Mouse (Mus musculus) neural tube, embryonic 11.5 days (tissue): ENCODE measurements around the gene Prkacb. TPM values are rescaled to one million over a fixed set of nuclear protein-coding genes. Genes with fewer than 3 reads are reported as not detected.
"Not testable (repeated sequence)": the region's sequence is repeated elsewhere in the genome, so short reads cannot be mapped to it uniquely, and the experiment has no call there.

Source experiments
- ATAC-seq: fragments of 200-750 bp; cut with Nextera tagmentation; 2 replicates; pipeline ENCODE4 v1.8.0; 2017; ENCODE audit warnings: moderate number of reproducible peaks, mild to moderate bottlenecking, moderate TSS enrichment, moderate library complexity; ENCODE audit not compliant: insufficient read depth, low FRiP score, low TSS enrichment
- DNase-seq: peaks from one replicate; pipeline ENCODE4 v3.0.0-alpha.2; 2015; ENCODE audit warnings: low spot score
- H3K27ac ChIP-seq: fragments of 300-500 bp; sonication (generic); 2 replicates; pipeline ENCODE4 v1.5.1; 2014; ENCODE audit warnings: low read depth, mild to moderate bottlenecking, low read length
- H3K27me3 ChIP-seq: fragments of 300-500 bp; sonication (generic); 2 replicates; pipeline ENCODE4 v1.6.1; 2014; ENCODE audit warnings: mild to moderate bottlenecking, low read length, mixed read lengths; ENCODE audit not compliant: control insufficient read depth, insufficient read depth
- H3K36me3 ChIP-seq: fragments of 300-500 bp; sonication (generic); 2 replicates; pipeline ENCODE4 v1.6.1; 2014; ENCODE audit warnings: mild to moderate bottlenecking, low read length, moderate library complexity, mixed read lengths; ENCODE audit not compliant: control insufficient read depth, insufficient read depth
- H3K4me1 ChIP-seq: fragments of 300-500 bp; sonication (generic); 2 replicates; pipeline ENCODE4 v1.6.1; 2014; ENCODE audit warnings: low read length, mixed read lengths; ENCODE audit not compliant: control insufficient read depth, insufficient read depth
- H3K4me2 ChIP-seq: fragments of 300-500 bp; sonication (generic); 2 replicates; pipeline ENCODE4 v1.6.1; 2014; ENCODE audit warnings: low read depth, mild to moderate bottlenecking, moderate library complexity
- H3K4me3 ChIP-seq: fragments of 300-500 bp; sonication (generic); 2 replicates; pipeline ENCODE4 v1.5.1; 2014; ENCODE audit warnings: low read depth, low read length
- H3K9ac ChIP-seq: fragments of 300-500 bp; sonication (generic); 2 replicates; pipeline ENCODE4 v1.6.1; 2014; ENCODE audit warnings: mild to moderate bottlenecking, low read length
- H3K9me3 ChIP-seq: fragments of 300-500 bp; sonication (generic); 2 replicates; pipeline ENCODE4 v1.6.1; 2016; ENCODE audit warnings: low read length; ENCODE audit not compliant: control insufficient read depth
- WGBS: fragments of 180-500 bp; shearing (Covaris S2); extraction: QIAGEN DNeasy Blood & Tissue Kit; methylation state at CpG from one replicate; pipeline ENCODE4 v1.1.7; 2014; 5-methylcytosine and 5-hydroxymethylcytosine counted together
- polyA plus RNA-seq: library from polyadenylated mRNA; unstranded; fragments of >200 nt; fragmentation: Nextera tagmentation; extraction: Ambion mirVana; gene quantifications from 2 replicates; pipeline ENCODE4 v1.2.1, GENCODE M21; 2014

The Prkacb gene
- polyA plus RNA-seq, 1 experiment from 2014 or later: 80.6 TPM

- 24% methylated on average over 2 of the region's 2 CpGs for whole genome bisulfite sequencing
- H3K4me3 ChIP-seq: no peak overlapping the region
- no peaks in the 10 kb centered on the region for H3K9me3 ChIP-seq
- no peak overlapping the region for H3K9ac ChIP-seq
- no peak for DNase-seq
- no peak overlapping the region; the same call in 1 of the 2 replicates for H3K27ac ChIP-seq
- H3K27me3 ChIP-seq: no peaks in the 10 kb centered on the region
- H3K4me2 ChIP-seq: peak overlapping the region; percentile 12; the same call in 1 of the 2 replicates
- 0 out of 2 replicates have a peak, but pooled peaks have one; percentile 66 for ATAC-seq
- no peaks in the 10 kb centered on the region for H3K36me3 ChIP-seq
- peaks cover 5% of the 10 kb centered on the region; the same call in 1 of the 2 replicates for H3K4me1 ChIP-seq
Measured at GRCm38 (mm10) chr3:146769569-146769939, 43.2 kb downstream of the Prkacb start.

GRCm38 (mm10) chr3:146768921-146769320, 43.9 kb downstream of the Prkacb start:
- peaks cover 5% of the 10 kb centered on the region; the same call in 1 of the 2 replicates for H3K4me1 ChIP-seq
- no peaks in the 10 kb centered on the region for H3K9me3 ChIP-seq
- no peaks in the 10 kb centered on the region for H3K27me3 ChIP-seq
- H3K4me2 ChIP-seq: no peak overlapping the region
- H3K9ac ChIP-seq: no peak overlapping the region
- whole genome bisulfite sequencing: 69% methylated on average over 3 of the region's 3 CpGs
- DNase-seq (no peak), ATAC-seq (no peak)
- H3K36me3 ChIP-seq: no peaks in the 10 kb centered on the region
- no peak overlapping the region for H3K4me3 ChIP-seq
- no peak overlapping the region for H3K27ac ChIP-seq

GRCm38 (mm10) chr3:146768360-146768759, 44.4 kb downstream of the Prkacb start:
- Histone ChIP-seq H3K27ac (no peak overlapping the region), H3K9ac (no peak overlapping the region), H3K36me3 (no peaks in the 10 kb centered on the region), H3K4me2 (no peak overlapping the region), H3K9me3 (no peaks in the 10 kb centered on the region), H3K4me3 (no peak overlapping the region), H3K4me1 (peaks cover 5% of the 10 kb centered on the region; the same call in 1 of the 2 replicates), H3K27me3 (no peaks in the 10 kb centered on the region)
- 93% methylated on average over 5 of the region's 5 CpGs for WGBS
- no peak for ATAC-seq
- DNase-seq: no peak

- H3K9ac ChIP-seq: no peak overlapping the region
- no peak overlapping the region for H3K27ac ChIP-seq
- no peaks in the 10 kb centered on the region for H3K36me3 ChIP-seq
- no peak for ATAC-seq
- no peak overlapping the region for H3K4me2 ChIP-seq
- no peaks in the 10 kb centered on the region for H3K27me3 ChIP-seq
- peaks cover 5% of the 10 kb centered on the region; the same call in 1 of the 2 replicates for H3K4me1 ChIP-seq
- 71% methylated on average over 8 of the region's 8 CpGs for WGBS
- H3K4me3 ChIP-seq: no peak overlapping the region
- no peaks in the 10 kb centered on the region for H3K9me3 ChIP-seq
- DNase-seq: no peak
Measured at GRCm38 (mm10) chr3:146766701-146767181, 46.0 kb downstream of the Prkacb start.

- no peaks in the 10 kb centered on the region for H3K36me3 ChIP-seq
- peaks cover 5% of the 10 kb centered on the region; the same call in 1 of the 2 replicates for H3K4me1 ChIP-seq
- DNase-seq (no peak), ATAC-seq (no peak)
- WGBS: 93% methylated on average over 4 of the region's 4 CpGs
- H3K27me3 ChIP-seq: no peaks in the 10 kb centered on the region
- H3K9me3 ChIP-seq: no peaks in the 10 kb centered on the region
- H3K9ac ChIP-seq: no peak overlapping the region
- H3K27ac ChIP-seq: no peak overlapping the region
- H3K4me3 ChIP-seq: no peak overlapping the region
- H3K4me2 ChIP-seq: no peak overlapping the region
Measured at GRCm38 (mm10) chr3:146766071-146766605, 46.7 kb downstream of the Prkacb start.

- H3K27ac ChIP-seq: no peak overlapping the region
- WGBS: 94% methylated on average over 3 of the region's 3 CpGs
- H3K9ac ChIP-seq: no peak overlapping the region
- no peak overlapping the region for H3K4me3 ChIP-seq
- H3K9me3 ChIP-seq: no peaks in the 10 kb centered on the region
- DNase-seq (no peak), ATAC-seq (no peak)
- H3K27me3 ChIP-seq: no peaks in the 10 kb centered on the region
- peaks cover 1% of the 10 kb centered on the region; the same call in 1 of the 2 replicates for H3K4me1 ChIP-seq
- no peak overlapping the region for H3K4me2 ChIP-seq
- no peaks in the 10 kb centered on the region for H3K36me3 ChIP-seq
Measured at GRCm38 (mm10) chr3:146764871-146765529, 47.8 kb downstream of the Prkacb start.

- H3K9ac ChIP-seq, H3K4me3 ChIP-seq, H3K9me3 ChIP-seq, H3K27ac ChIP-seq, ATAC-seq, DNase-seq, H3K4me1 ChIP-seq, H3K36me3 ChIP-seq, H3K4me2 ChIP-seq, H3K27me3 ChIP-seq: not testable (repeated sequence)
- 88% methylated on average over 2 of the region's 2 CpGs for WGBS
Measured at GRCm38 (mm10) chr3:146763054-146763453, 49.7 kb downstream of the Prkacb start.

GRCm38 (mm10) chr3:146761276-146761675, 51.5 kb downstream of the Prkacb start:
- Histone ChIP-seq H3K27ac (no peak overlapping the region), H3K27me3 (no peaks in the 10 kb centered on the region), H3K4me2 (no peak overlapping the region), H3K4me1 (no peaks in the 10 kb centered on the region), H3K36me3 (no peaks in the 10 kb centered on the region), H3K4me3 (no peak overlapping the region), H3K9me3 (no peaks in the 10 kb centered on the region), H3K9ac (no peak overlapping the region)
- ATAC-seq: no peak
- no peak for DNase-seq
- WGBS: 95% methylated on average over 9 of the region's 9 CpGs
